Mouse (Mus musculus) liver, adult 2 months (tissue): ENCODE measurements around the gene Polr2b. TPM values are rescaled to one million over a fixed set of nuclear protein-coding genes. Genes with fewer than 3 reads are reported as not detected.
A peak's percentile ranks its signal among the peaks of the same experiment; 100 is the strongest.

Experiments used
- DNase-seq: peaks from one replicate; pipeline ENCODE4 v3.0.0-alpha.2; 2011; ENCODE audit warnings: low read depth, low spot score; ENCODE audit errors: extremely low read depth
- H3K27ac ChIP-seq: fragments of 200-500 bp; replicated peaks from 2 replicates; pipeline ENCODE4 v1.5.1; 2012; ENCODE audit warnings: low read depth, mild to moderate bottlenecking, control low read depth, inconsistent platforms, low read length; ENCODE audit not compliant: insufficient read depth
- H3K27me3 ChIP-seq: fragments of 200-500 bp; 2 replicates; pipeline ENCODE4 v1.6.1; 2012; ENCODE audit warnings: mild to moderate bottlenecking, moderate library complexity, low read length, inconsistent platforms; ENCODE audit not compliant: control insufficient read depth, insufficient read depth
- H3K36me3 ChIP-seq: fragments of 200-500 bp; 2 replicates; pipeline ENCODE4 v1.6.1; 2012; ENCODE audit warnings: low read length, inconsistent platforms; ENCODE audit not compliant: control insufficient read depth, insufficient read depth
- H3K4me1 ChIP-seq: fragments of 200-500 bp; 2 replicates; pipeline ENCODE4 v1.6.1; 2011; ENCODE audit warnings: low read length; ENCODE audit not compliant: control insufficient read depth, insufficient read depth
- H3K4me3 ChIP-seq: fragments of 200-500 bp; 2 replicates; pipeline ENCODE4 v1.5.1; 2011; ENCODE audit warnings: low read depth, mild to moderate bottlenecking, control low read depth, low read length, moderate library complexity; ENCODE audit not compliant: insufficient read depth
- H3K79me2 ChIP-seq: fragments of 200-500 bp; 2 replicates; pipeline ENCODE4 v1.6.1; 2012; ENCODE audit warnings: inconsistent platforms, mild to moderate bottlenecking, low read length, moderate library complexity; ENCODE audit not compliant: control insufficient read depth, insufficient read depth
- H3K9ac ChIP-seq: fragments of 200-500 bp; 2 replicates; pipeline ENCODE4 v1.6.1; 2012; ENCODE audit warnings: low read depth, mild to moderate bottlenecking, control low read depth, inconsistent platforms, low read length
- CTCF ChIP-seq: fragments of 200-500 bp; IDR thresholded peaks from 2 replicates; pipeline ENCODE4 v1.5.1; 2011; ENCODE audit warnings: low read depth, low read length, control low read depth
- POLR2A ChIP-seq: fragments of 200-500 bp; IDR thresholded peaks from 2 replicates; pipeline ENCODE4 v1.6.1; 2011; ENCODE audit warnings: low read length, control low read depth; ENCODE audit not compliant: insufficient read depth; ENCODE audit errors: extremely low read depth
- WGBS: fragments of 180-500 bp; shearing (Covaris S2); methylation state at CpG from one replicate; pipeline ENCODE4 v1.1.7; 2018; 5-methylcytosine and 5-hydroxymethylcytosine counted together
- polyA plus RNA-seq: library from polyadenylated mRNA; depleted of rRNA; stranded (reverse); fragments of >200 nt; gene quantifications from 2 replicates; pipeline ENCODE4 v1.2.3, GENCODE M21; 2012
- total RNA-seq: library from RNA; depleted of rRNA; stranded (reverse); fragments of >200 nt; gene quantifications from 2 replicates; pipeline ENCODE4 v1.2.3, GENCODE M21; 2014

Gene Polr2b
- total and polyA plus RNA-seq, 2 experiments = 31.0 to 43.3 TPM

DNA sequence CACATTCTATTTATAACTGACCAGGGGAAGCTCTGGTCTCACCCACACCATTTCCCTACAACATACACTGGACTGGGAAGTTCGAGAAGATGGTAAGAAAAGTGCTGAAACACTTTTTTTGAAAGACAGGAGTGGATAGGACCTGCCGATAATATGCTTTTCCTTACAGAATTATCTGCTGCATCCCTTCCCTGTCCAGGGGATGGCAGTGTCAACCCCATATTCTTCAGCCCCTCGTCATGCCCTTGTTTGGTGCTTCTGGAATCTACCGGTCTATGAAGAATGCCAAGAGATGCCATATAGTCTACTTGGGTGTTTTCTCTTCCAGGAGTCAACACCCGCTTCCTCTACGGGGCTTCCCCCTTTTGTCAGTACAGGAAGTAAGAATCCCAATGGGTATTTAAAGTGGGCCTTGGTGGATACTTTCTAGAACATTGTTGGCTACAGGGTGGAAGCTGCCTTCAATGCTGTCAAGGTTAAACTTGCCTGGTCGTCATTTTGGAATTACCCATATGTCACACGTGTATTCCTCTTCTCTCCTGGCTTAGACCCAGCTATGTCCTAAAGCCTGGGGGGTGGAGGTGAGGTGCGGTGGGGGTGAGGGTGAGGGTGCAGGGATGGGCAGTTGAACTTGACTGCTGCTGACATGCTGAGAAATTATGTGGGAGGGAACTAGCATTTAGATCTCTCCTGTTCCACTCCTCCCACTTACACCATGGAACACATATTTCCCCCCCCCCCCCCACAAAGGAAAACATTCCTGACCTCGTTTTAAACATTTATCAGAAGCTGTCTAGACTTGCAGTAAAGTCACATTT lies 76.9 kb downstream of the Polr2b start:
- no peak for DNase-seq
- TF ChIP-seq CTCF = no peak
- TF ChIP-seq POLR2A = no peak
- Histone ChIP-seq H3K27ac (peak overlapping the region; percentile 48), H3K9ac (no peak overlapping the region), H3K27me3 (no peaks in the 10 kb centered on the region), H3K4me1 (peaks cover 8% of the 10 kb centered on the region), H3K4me3 (no peak overlapping the region), H3K36me3 (no peaks in the 10 kb centered on the region), H3K79me2 (peaks cover 3% of the 10 kb centered on the region)
- 67% methylated on average over 10 of the region's 10 CpGs for WGBS

DNA sequence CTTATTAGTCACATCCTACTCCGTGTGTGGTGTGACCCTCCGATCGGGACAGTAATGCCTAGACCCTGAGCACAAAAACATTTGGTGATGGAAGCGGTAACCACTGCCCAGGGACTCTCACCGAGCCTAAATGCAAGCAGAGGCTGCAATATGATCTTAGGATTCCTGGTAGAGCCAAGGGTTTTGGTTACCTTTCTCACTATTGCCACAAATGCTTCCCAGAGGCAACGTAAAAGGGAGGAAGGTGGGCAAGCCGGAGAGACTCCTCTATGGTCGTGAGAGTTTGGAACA lies 77.4 kb downstream of the Polr2b start:
- no peak for DNase-seq
- WGBS = 75% methylated on average over 8 of the region's 8 CpGs
- Histone ChIP-seq H3K9ac (no peak overlapping the region), H3K4me3 (no peak overlapping the region), H3K4me1 (peaks cover 8% of the 10 kb centered on the region), H3K36me3 (no peaks in the 10 kb centered on the region), H3K27me3 (no peaks in the 10 kb centered on the region), H3K27ac (peak overlapping the region; percentile 48), H3K79me2 (peaks cover 5% of the 10 kb centered on the region)
- no peak for TF ChIP-seq POLR2A
- no peak for TF ChIP-seq CTCF

DNA sequence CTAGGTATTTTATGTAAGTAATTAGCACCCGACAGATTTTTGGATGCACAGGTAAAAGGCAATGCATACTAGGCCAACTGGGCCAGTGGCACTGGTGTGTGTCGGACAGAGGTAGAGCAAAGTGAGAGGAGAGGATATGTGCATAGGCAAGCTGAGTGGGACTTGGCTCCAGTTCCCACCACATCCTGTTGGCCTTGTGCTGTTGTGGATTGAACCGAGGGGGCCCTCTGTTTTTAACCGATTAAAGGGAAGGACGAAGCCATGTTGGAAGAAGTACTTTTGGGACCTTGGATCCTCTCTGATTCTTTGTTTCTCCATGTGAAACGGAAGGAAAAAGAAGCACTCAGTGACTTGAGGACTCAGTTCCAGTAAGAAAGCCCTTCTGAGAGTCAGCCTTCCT lies 78.4 kb downstream of the Polr2b start:
- Histone ChIP-seq H3K36me3 (no peaks in the 10 kb centered on the region), H3K4me3 (no peak overlapping the region), H3K9ac (no peak overlapping the region), H3K4me1 (peaks cover 6% of the 10 kb centered on the region), H3K79me2 (peaks cover 5% of the 10 kb centered on the region), H3K27me3 (no peaks in the 10 kb centered on the region), H3K27ac (no peak overlapping the region; the same call in 1 of the 2 replicates)
- WGBS = 72% methylated on average over 6 of the region's 6 CpGs
- DNase-seq = no peak
- TF ChIP-seq POLR2A (no peak), CTCF (no peak)

DNA sequence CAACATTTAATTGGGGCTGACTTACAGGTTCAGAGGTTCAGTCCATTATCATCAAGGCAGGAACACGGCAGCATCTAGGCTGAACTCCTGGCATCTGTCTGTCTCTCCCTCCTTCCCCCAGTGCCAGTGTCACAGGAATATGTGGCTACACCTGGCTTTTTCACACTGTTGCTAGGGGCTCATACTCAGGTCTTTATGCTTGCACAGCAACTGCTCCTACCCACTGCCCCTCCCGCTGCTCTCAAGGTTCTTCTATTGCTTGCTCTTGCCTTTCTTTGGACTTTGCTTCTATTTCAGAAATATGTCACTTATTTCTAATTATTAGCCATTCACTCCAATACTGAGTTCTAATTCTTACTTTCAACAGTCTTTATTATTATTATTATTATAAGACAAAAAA lies 80.3 kb downstream of the Polr2b start:
- Histone ChIP-seq H3K4me1 (peaks cover 6% of the 10 kb centered on the region), H3K4me3 (no peak overlapping the region), H3K27ac (no peak overlapping the region), H3K79me2 (peaks cover 5% of the 10 kb centered on the region), H3K36me3 (no peaks in the 10 kb centered on the region), H3K9ac (no peak overlapping the region; the same call in 1 of the 2 replicates), H3K27me3 (no peaks in the 10 kb centered on the region)
- DNase-seq = no peak
- no peak for TF ChIP-seq POLR2A
- TF ChIP-seq CTCF = no peak
- WGBS = 88% methylated on average over 2 of the region's 2 CpGs

DNA sequence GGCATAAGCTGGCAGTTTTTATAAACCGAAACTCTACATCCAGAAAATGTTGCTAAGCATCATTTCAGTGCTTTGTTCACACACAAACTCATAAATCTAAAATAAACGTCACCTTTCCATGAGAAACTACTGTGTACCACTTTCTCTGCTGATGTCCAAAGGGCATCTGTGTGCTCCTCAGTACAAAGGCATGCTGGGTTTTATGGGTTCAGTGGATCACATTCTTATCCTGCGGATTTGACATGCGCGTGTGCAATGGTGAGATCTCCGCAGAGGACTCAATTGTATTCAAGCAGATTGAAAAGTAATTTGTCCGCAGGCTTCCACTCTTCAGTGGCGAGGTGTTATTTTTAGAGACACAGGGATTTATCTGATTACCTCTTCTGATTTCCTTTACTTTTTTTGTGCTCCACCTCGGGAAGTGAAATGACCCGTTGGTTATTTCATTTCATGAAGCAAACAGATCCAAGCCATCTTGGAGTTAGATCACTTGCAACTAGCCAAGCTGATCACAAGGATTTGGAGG lies 83.2 kb downstream of the Polr2b start:
- Histone ChIP-seq H3K27ac (no peak overlapping the region), H3K4me1 (peaks cover 7% of the 10 kb centered on the region), H3K9ac (no peak overlapping the region), H3K27me3 (no peaks in the 10 kb centered on the region), H3K36me3 (0 out of 2 replicates have a peak, but pooled peaks cover 2% of the 10 kb centered on the region), H3K4me3 (no peak overlapping the region), H3K79me2 (peaks cover 5% of the 10 kb centered on the region)
- TF ChIP-seq POLR2A (no peak), CTCF (no peak)
- WGBS = 85% methylated on average over 10 of the region's 10 CpGs
- no peak for DNase-seq

DNA sequence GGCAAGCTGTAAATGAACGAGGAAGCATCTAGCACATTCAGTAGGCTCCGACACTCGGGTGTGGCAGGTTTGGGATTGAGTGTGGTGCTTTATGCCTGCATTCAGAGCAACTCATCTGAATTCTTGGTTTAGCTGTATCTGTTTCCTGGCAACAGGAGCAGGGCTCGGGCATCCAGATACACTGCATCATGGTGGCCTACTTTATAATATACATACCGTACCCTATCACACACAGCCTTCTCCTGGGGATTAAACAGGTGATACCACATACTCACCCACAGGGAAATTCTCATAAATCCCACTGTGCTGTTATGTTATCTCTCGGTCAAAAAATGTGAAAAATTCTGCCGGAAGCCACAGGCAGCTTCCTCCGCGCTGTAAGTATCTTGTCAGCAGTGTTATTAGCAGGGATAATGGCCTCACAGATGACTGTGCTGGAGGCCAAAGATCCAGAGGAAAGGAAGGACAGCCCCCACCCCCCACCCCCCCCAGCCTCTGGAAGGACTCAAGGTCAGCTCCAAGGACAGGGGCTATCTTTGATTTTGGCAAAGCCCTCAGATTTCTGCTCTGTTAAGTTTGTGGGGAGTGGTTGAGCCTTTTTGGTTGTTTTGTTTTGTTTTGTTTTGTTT lies 84.2 kb downstream of the Polr2b start:
- Histone ChIP-seq H3K9ac (no peak overlapping the region), H3K4me1 (peaks cover 7% of the 10 kb centered on the region), H3K27me3 (no peaks in the 10 kb centered on the region), H3K27ac (peak overlapping the region; percentile 52; the same call in 1 of the 2 replicates), H3K4me3 (no peak overlapping the region), H3K79me2 (peaks cover 5% of the 10 kb centered on the region), H3K36me3 (0 out of 2 replicates have a peak, but pooled peaks cover 2% of the 10 kb centered on the region)
- TF ChIP-seq POLR2A (no peak), CTCF (no peak)
- no peak for DNase-seq
- 83% methylated on average over 9 of the region's 9 CpGs for WGBS
